Mouse (Mus musculus) testis, adult 2 months (tissue): ENCODE measurements at regions not wholly inside any gene's neighbourhood (a gene's known extent, or its start where the extent isn't known, plus 50 kb on each side); places are given as distances from the start of the nearest gene placed in this dataset.

Experiments used
- CTCF ChIP-seq: fragments of 200-500 bp; IDR thresholded peaks from 2 replicates; pipeline ENCODE4 v1.5.1; 2012; ENCODE audit warnings: low read depth, mild to moderate bottlenecking, inconsistent platforms, low read length, moderate library complexity; ENCODE audit not compliant: control insufficient read depth, insufficient read depth, insufficient replicate concordance
- POLR2A ChIP-seq: fragments of 200-500 bp; IDR thresholded peaks from 2 replicates; pipeline ENCODE4 v1.6.1; 2012; ENCODE audit warnings: low read depth, mild to moderate bottlenecking, inconsistent platforms, low read length, moderate library complexity; ENCODE audit not compliant: control insufficient read depth

- TF ChIP-seq POLR2A (no peak), CTCF (no peak)
Observed at GRCm38 (mm10) chr12:25323171-25323570, 226.2 kb upstream of the Id2 start.
